Mouse (Mus musculus) olfactory bulb, adult 2 months (tissue): ENCODE data around the gene Mrm1.

ENCODE experiments used
- CTCF ChIP-seq: fragments of 200-500 bp; IDR thresholded peaks from 2 replicates; pipeline ENCODE4 v1.5.1; 2012; ENCODE audit warnings: low read depth, mild to moderate bottlenecking, low read length, moderate library complexity; ENCODE audit not compliant: insufficient read depth
- POLR2A ChIP-seq: fragments of 200-500 bp; IDR thresholded peaks from 2 replicates; pipeline ENCODE4 v1.6.1; 2012; ENCODE audit warnings: mild to moderate bottlenecking, low read depth, low read length, moderate library complexity; ENCODE audit not compliant: insufficient read depth

- TF ChIP-seq CTCF (no peak), POLR2A (no peak)
These were observed 48.3 kb upstream of the Mrm1 start for GRCm38 (mm10) chr11:84867586-84867985.
